ENCODE assay signal across 11 mouse cellular contexts in the genomic region with DNA sequence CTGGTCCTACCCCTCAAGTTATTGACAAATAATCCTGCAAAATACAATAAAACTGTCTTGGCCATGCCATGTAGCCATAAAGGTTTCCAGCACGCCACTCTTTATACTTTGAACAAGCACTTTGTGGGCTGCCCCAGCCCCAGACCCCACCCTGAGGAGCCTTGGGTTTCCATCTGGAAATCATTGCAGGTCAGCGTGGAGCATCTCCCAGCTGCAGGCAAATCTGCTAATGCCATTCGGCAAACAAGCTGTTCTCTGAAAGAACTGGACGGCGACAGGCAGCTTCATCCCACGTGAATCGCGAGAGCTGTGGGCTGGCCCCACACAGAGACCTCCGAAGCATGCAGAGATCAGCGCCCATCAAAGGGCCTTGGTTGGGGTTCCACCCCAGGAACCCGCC. TPM values are rescaled to one million over a fixed set of nuclear protein-coding genes. Genes with fewer than 3 reads are reported as not detected.
DNase-seq lines count a peak whose midpoint lies in the region; ATAC-seq and TF ChIP-seq lines count a peak whose summit lies in the region.
"Had no signal": no experiment of that assay in that cellular context is flagged by ENCODE, and none has a peak within 500 bp of the region (broad histone marks: within the 10 kb centered on the region; RNA-seq: fewer than 3 reads in every experiment).

No protein-coding gene starts in this region.

- no peak overlapping the region for H3K4me3 ChIP-seq in kidney, postnatal 0 days (replicated peaks; ENCODE audit: low read depth, low read length)
- no peak overlapping the region for H3K4me3 ChIP-seq in liver, embryonic 13.5 days (replicated peaks)
- H3K4me3 ChIP-seq: megakaryocyte, embryonic 14.5 days had no signal

- WGBS in kidney, postnatal 0 days, result 55% methylated on average over 11 of the region's 11 CpGs
- WGBS in liver, embryonic 13.5 days (ENCODE audit: insufficient replicate concordance), result 74% methylated on average over 11 of the region's 11 CpGs

- TF ChIP-seq CTCF in kidney, postnatal 0 days (IDR thresholded peaks at IDR 0.05; ENCODE audit: low read depth), result no peak

- no peak for ATAC-seq in kidney, postnatal 0 days (replicated peaks; ENCODE audit: low FRiP score, low read depth)
- no peak for ATAC-seq in liver, embryonic 13.5 days (ENCODE audit: low read depth)

- H3K4me1 ChIP-seq in kidney, postnatal 0 days (replicated peaks; ENCODE audit: insufficient read depth, low read length), result peaks cover 35% of the 10 kb centered on the region
- H3K4me1 ChIP-seq in liver, embryonic 13.5 days (replicated peaks), result peaks cover 67% of the 10 kb centered on the region

- H3K4me2 ChIP-seq in kidney, postnatal 0 days (ENCODE audit: low read length), result no peak overlapping the region
- no peak overlapping the region for H3K4me2 ChIP-seq in liver, embryonic 13.5 days

- H3K27me3 ChIP-seq in kidney, postnatal 0 days (ENCODE audit: insufficient read depth, low read length), result no peaks in the 10 kb centered on the region
- H3K27me3 ChIP-seq in liver, embryonic 13.5 days, result no peaks in the 10 kb centered on the region
- H3K27me3 ChIP-seq: megakaryocyte, embryonic 14.5 days had no signal

- no peaks in the 10 kb centered on the region for H3K9me3 ChIP-seq in kidney, postnatal 0 days (replicated peaks; ENCODE audit: low read length)
- H3K9me3 ChIP-seq in liver, embryonic 13.5 days (replicated peaks), result no peaks in the 10 kb centered on the region
- H3K9me3 ChIP-seq: megakaryocyte, embryonic 14.5 days had no signal

- peak overlapping the region; percentile 68 for H3K27ac ChIP-seq in kidney, postnatal 0 days
- H3K27ac ChIP-seq in liver, embryonic 13.5 days, result peak overlapping the region; percentile 91

- peak; percentile 13 for DNase-seq in gastrocnemius, adult 18-20 months (ENCODE audit: low spot score)
- DNase-seq in gastrocnemius, adult 8-10 months (ENCODE audit: low spot score in 2 of 2), result no peak
- no peak for DNase-seq in kidney, postnatal 0 days (ENCODE audit: low spot score)
- no peak for DNase-seq in kidney, adult 9 months
- peak; percentile 47 for DNase-seq in embryo, embryonic 9.5 days (ENCODE audit: extremely low spot score)
- DNase-seq in liver, embryonic 13.5 days, result no peak
- no peak for DNase-seq in urinary bladder, postnatal 4 days (ENCODE audit: low spot score in 2 of 2)
- no peak for DNase-seq in cerebellum, adult 11 months
- DNase-seq: adrenal gland, postnatal 25 days; kidney, postnatal 36 days had no signal

- no peaks in the 10 kb centered on the region for H3K36me3 ChIP-seq in kidney, postnatal 0 days (ENCODE audit: insufficient read depth, low read length)
- H3K36me3 ChIP-seq in liver, embryonic 13.5 days, result no peaks in the 10 kb centered on the region

- peak overlapping the region; percentile 18; the same call in 1 of the 2 replicates for H3K9ac ChIP-seq in kidney, postnatal 0 days (ENCODE audit: low read depth, low read length)
- H3K9ac ChIP-seq in liver, embryonic 13.5 days, result peak overlapping the region; percentile 19; the same call in 1 of the 2 replicates

RNA-seq across cellular contexts. Expression of a gene that starts 34.2 kb away (rescaled TPM):
- 1 to 10 TPM; 5.2 to 6.6 TPM for total RNA-seq in gastrocnemius, adult 18-20 months (2021)
- 1 to 10 TPM; 2.2 to 5.9 (median 3.7) TPM for total RNA-seq in gastrocnemius, adult 8-10 months (2022)
- polyA plus RNA-seq in kidney, postnatal 0 days (2015; fragmentation: Nextera tagmentation; extraction: Ambion mirVana), result 178 and 197 TPM in 2 replicates
- polyA plus RNA-seq in liver, embryonic 13.5 days (2015; fragmentation: Nextera tagmentation; extraction: Ambion mirVana), result 29.7 and 36.3 TPM in 2 replicates

Comparison
In these comparisons a context has a peak if more than half of its experiments do, and no peak if none do; other contexts are left out.
1. DNase-seq: peak in gastrocnemius, adult 18-20 months (single experiment) and embryo, embryonic 9.5 days (single experiment); none in gastrocnemius, adult 8-10 months (0 of 2), kidney, postnatal 0 days (single experiment), kidney, adult 9 months (single experiment), liver, embryonic 13.5 days (single experiment), urinary bladder, postnatal 4 days (0 of 2) and cerebellum, adult 11 months (single experiment).